Mouse (Mus musculus): Measurements from ENCODE around the gene Entpd5. TPM values are rescaled to one million over a fixed set of nuclear protein-coding genes. Genes with fewer than 3 reads are reported as not detected.

The Entpd5 gene
- polyA plus RNA-seq, 1 experiment from 2014 or later: 14.1 TPM

DNA sequence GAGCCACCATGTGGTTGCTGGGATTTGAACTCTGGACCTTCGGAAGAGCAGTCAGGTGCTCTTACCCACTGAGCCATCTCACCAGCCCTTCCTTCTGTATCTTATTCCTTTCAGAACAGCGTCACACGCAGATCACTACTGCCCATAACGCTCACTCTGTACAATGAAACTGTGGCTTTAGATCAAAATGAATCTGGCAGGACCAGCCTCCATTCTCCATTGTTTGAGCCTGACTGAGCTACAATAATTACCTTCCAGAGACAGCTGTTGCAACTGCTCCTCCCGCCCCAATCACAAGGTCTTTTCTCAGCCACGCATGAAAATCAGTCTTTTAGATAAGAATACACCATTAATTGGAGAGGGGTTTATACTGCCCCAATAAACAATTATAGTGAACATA is 4.3 kb downstream of the Entpd5 start:
- peaks cover 3% of the 10 kb centered on the region; the same call in 1 of the 2 replicates for H3K27me3 ChIP-seq (replicated peaks; ENCODE audit: control insufficient read depth, insufficient read depth, low read length)
- H3K4me2 ChIP-seq: no peak overlapping the region
- H3K4me3 ChIP-seq (ENCODE audit: low read depth, low read length): no peak overlapping the region
- peaks cover 13% of the 10 kb centered on the region for H3K4me1 ChIP-seq (replicated peaks; ENCODE audit: control insufficient read depth, insufficient read depth, low read length)
- H3K9ac ChIP-seq (ENCODE audit: low read depth, low read length): no peak overlapping the region
- no peaks in the 10 kb centered on the region for H3K9me3 ChIP-seq (ENCODE audit: control insufficient read depth, low read length)
- DNase-seq (ENCODE audit: low spot score) (no peak), ATAC-seq (replicated peaks; ENCODE audit: low FRiP score) (no peak)
- WGBS: 88% methylated on average over 6 of the region's 6 CpGs
- no peaks in the 10 kb centered on the region for H3K36me3 ChIP-seq (ENCODE audit: control insufficient read depth, insufficient read depth, low read length)
- H3K27ac ChIP-seq (ENCODE audit: low read depth, low read length): no peak overlapping the region

DNA sequence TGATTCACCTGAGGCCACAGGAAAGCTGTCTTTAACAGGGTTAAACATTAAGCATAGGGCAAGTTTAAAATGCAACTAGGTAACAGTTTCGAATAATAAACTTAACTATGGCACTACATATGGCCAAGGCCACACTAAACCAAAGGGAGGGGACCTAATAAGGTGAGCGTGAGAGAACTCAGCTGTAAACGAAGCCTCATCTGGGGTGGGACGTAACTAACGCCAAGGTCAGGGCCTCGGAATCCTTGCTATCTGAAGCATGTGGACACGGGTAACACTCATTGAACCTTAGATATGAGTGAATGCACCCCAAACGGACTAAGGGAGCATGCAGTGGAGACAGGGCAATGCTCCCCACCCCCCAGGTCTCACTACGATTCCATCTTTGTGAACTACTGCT is 5.9 kb downstream of the Entpd5 start:
- H3K9ac ChIP-seq (ENCODE audit: low read depth, low read length): no peak overlapping the region
- H3K4me3 ChIP-seq (ENCODE audit: low read depth, low read length): no peak overlapping the region
- H3K9me3 ChIP-seq (ENCODE audit: control insufficient read depth, low read length): no peaks in the 10 kb centered on the region
- H3K4me1 ChIP-seq (replicated peaks; ENCODE audit: control insufficient read depth, insufficient read depth, low read length): peaks cover 12% of the 10 kb centered on the region
- no peak overlapping the region for H3K4me2 ChIP-seq
- ATAC-seq (replicated peaks; ENCODE audit: low FRiP score) (no peak), DNase-seq (ENCODE audit: low spot score) (no peak)
- H3K36me3 ChIP-seq (ENCODE audit: control insufficient read depth, insufficient read depth, low read length): no peaks in the 10 kb centered on the region
- no peak overlapping the region for H3K27ac ChIP-seq (ENCODE audit: low read depth, low read length)
- no peaks in the 10 kb centered on the region for H3K27me3 ChIP-seq (replicated peaks; ENCODE audit: control insufficient read depth, insufficient read depth, low read length)
- WGBS: 62% methylated on average over 9 of the region's 9 CpGs

DNA sequence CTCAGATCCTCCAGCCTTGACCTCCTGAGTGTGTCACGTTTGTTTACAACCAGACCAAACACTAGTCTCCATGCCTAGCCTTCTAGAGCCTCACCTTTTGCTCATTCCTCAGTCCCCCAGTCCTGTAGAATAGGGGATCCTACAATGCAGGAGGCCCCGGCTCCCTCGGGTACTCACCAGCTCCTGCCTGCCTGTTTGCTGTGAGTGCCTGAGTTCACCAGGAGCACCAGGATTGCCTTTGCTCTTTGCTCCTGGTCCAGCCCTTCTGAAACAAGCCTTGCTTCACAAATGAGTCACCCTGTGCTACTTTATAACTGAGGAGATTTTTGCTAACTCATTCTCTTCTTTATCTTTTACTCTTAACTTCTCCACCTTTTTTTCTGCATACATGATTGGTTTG is 8.2 kb downstream of the Entpd5 start:
- Histone ChIP-seq H3K9me3 (ENCODE audit: control insufficient read depth, low read length) (no peaks in the 10 kb centered on the region), H3K4me3 (ENCODE audit: low read depth, low read length) (no peak overlapping the region), H3K27me3 (replicated peaks; ENCODE audit: control insufficient read depth, insufficient read depth, low read length) (no peaks in the 10 kb centered on the region), H3K36me3 (ENCODE audit: control insufficient read depth, insufficient read depth, low read length) (no peaks in the 10 kb centered on the region), H3K9ac (ENCODE audit: low read depth, low read length) (no peak overlapping the region), H3K4me1 (replicated peaks; ENCODE audit: control insufficient read depth, insufficient read depth, low read length) (peaks cover 9% of the 10 kb centered on the region; the same call in 1 of the 2 replicates), H3K27ac (ENCODE audit: low read depth, low read length) (peak overlapping the region; percentile 59; the same call in 1 of the 2 replicates), H3K4me2 (peak overlapping the region; percentile 8; the same call in 1 of the 2 replicates)
- 71% methylated on average over 3 of the region's 3 CpGs for WGBS
- ATAC-seq (replicated peaks; ENCODE audit: low FRiP score) (no peak), DNase-seq (ENCODE audit: low spot score) (no peak)

DNA sequence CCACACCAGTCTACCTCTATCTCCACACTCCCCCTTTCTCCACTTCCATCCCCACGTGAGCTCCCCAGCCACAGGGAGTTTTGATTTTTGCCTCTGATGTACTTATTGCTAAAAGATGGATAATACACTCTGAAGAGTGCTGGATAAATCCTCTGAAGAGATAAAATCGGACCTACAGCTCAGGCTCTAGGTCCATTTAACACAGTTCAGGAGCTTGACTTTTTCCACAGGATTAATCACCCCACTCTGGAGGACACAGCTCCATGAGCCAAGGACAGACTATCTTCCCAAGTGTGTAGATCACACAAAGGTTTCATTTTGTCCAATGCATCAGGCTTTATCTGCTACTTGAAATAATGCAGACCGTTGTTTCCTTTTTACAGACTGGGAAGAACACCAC is 8.8 kb downstream of the Entpd5 start:
- no peak overlapping the region for H3K9ac ChIP-seq (ENCODE audit: low read depth, low read length)
- no peaks in the 10 kb centered on the region for H3K9me3 ChIP-seq (ENCODE audit: control insufficient read depth, low read length)
- no peaks in the 10 kb centered on the region for H3K27me3 ChIP-seq (replicated peaks; ENCODE audit: control insufficient read depth, insufficient read depth, low read length)
- peak overlapping the region; percentile 8; the same call in 1 of the 2 replicates for H3K4me2 ChIP-seq
- WGBS: 77% methylated on average over 3 of the region's 3 CpGs
- peaks cover 9% of the 10 kb centered on the region; the same call in 1 of the 2 replicates for H3K4me1 ChIP-seq (replicated peaks; ENCODE audit: control insufficient read depth, insufficient read depth, low read length)
- peak overlapping the region; percentile 59; the same call in 1 of the 2 replicates for H3K27ac ChIP-seq (ENCODE audit: low read depth, low read length)
- DNase-seq (ENCODE audit: low spot score) (no peak), ATAC-seq (replicated peaks; ENCODE audit: low FRiP score) (no peak)
- H3K4me3 ChIP-seq (ENCODE audit: low read depth, low read length): no peak overlapping the region
- no peaks in the 10 kb centered on the region for H3K36me3 ChIP-seq (ENCODE audit: control insufficient read depth, insufficient read depth, low read length)

DNA sequence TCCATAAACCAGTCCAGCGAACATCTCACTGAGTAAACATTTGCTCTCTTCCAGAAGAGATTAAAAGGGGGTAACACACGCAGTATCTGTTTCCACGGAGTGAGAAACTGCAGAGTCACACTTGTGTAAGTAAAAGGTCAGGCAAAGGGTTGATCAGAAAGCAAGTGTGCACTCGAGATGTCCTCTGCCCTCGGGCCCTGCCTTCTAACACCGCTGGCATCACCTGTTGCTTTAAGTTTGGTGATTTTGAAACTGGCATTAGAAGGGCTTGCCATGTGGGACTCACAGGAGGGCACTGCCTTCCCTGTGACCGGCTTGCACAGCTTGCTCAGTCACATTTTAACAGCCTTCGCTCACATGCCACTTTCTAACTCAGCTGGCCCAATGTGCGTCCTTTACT is 9.2 kb downstream of the Entpd5 start:
- Histone ChIP-seq H3K27me3 (replicated peaks; ENCODE audit: control insufficient read depth, insufficient read depth, low read length) (no peaks in the 10 kb centered on the region), H3K4me3 (ENCODE audit: low read depth, low read length) (no peak overlapping the region), H3K27ac (ENCODE audit: low read depth, low read length) (peak overlapping the region; percentile 59; the same call in 1 of the 2 replicates), H3K4me1 (replicated peaks; ENCODE audit: control insufficient read depth, insufficient read depth, low read length) (peaks cover 9% of the 10 kb centered on the region; the same call in 1 of the 2 replicates), H3K9me3 (ENCODE audit: control insufficient read depth, low read length) (no peaks in the 10 kb centered on the region), H3K36me3 (ENCODE audit: control insufficient read depth, insufficient read depth, low read length) (no peaks in the 10 kb centered on the region), H3K9ac (ENCODE audit: low read depth, low read length) (no peak overlapping the region), H3K4me2 (no peak overlapping the region)
- no peak for DNase-seq (ENCODE audit: low spot score)
- WGBS: 66% methylated on average over 9 of the region's 9 CpGs
- ATAC-seq (replicated peaks; ENCODE audit: low FRiP score): no peak

DNA sequence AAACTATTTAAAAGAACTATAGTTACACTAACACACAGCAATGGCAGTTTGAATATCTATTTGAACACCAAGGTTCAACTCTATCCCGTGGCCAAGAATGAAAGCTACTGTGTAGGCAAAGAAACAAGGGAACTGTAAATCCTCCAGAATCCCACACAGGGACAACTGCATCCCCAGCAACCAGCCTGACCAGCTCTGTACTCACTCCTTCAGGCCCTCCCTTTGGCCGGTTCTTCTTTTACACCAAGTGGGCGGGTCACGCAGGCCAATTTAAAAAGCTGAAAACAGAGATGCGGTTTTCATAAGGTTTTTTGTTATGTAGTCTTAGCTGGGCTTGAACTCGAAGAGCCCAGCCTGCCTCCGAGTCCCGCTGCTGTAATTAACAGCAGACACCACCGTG is 9.7 kb downstream of the Entpd5 start:
- H3K4me3 ChIP-seq (ENCODE audit: low read depth, low read length): no peak overlapping the region

DNA sequence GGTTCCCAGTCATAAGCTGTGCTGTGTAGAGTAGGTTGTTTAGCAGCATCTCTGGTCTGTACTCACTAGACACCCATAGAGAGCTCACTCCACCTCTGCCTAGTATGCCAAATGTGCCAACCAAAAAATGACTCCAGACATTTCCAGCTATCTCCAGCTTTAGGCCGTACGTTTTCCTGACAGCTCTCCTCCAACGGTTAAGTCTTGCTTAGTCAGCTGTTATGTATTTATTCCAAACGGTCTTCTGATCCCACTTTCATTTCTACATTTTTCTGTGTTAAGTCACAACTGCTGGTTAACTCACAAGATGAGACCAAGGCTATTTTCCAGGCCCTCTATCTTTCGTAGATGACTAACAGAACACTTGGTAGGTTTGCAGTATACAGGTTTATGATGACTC is 10.2 kb downstream of the Entpd5 start:
- DNase-seq (ENCODE audit: low spot score) (no peak), ATAC-seq (replicated peaks; ENCODE audit: low FRiP score) (no peak)
- Histone ChIP-seq H3K9ac (ENCODE audit: low read depth, low read length) (no peak overlapping the region), H3K4me1 (replicated peaks; ENCODE audit: control insufficient read depth, insufficient read depth, low read length) (peaks cover 9% of the 10 kb centered on the region; the same call in 1 of the 2 replicates), H3K9me3 (ENCODE audit: control insufficient read depth, low read length) (no peaks in the 10 kb centered on the region), H3K27me3 (replicated peaks; ENCODE audit: control insufficient read depth, insufficient read depth, low read length) (no peaks in the 10 kb centered on the region), H3K4me2 (no peak overlapping the region), H3K36me3 (ENCODE audit: control insufficient read depth, insufficient read depth, low read length) (no peaks in the 10 kb centered on the region), H3K4me3 (ENCODE audit: low read depth, low read length) (no peak overlapping the region), H3K27ac (ENCODE audit: low read depth, low read length) (no peak overlapping the region)
- 77% methylated on average over 5 of the region's 5 CpGs for WGBS

More for the DNA sequence above, 9.7 kb downstream of the Entpd5 start:
- no peaks in the 10 kb centered on the region for H3K27me3 ChIP-seq (replicated peaks; ENCODE audit: control insufficient read depth, insufficient read depth, low read length)
- peaks cover 9% of the 10 kb centered on the region; the same call in 1 of the 2 replicates for H3K4me1 ChIP-seq (replicated peaks; ENCODE audit: control insufficient read depth, insufficient read depth, low read length)
- DNase-seq (ENCODE audit: low spot score) (no peak), ATAC-seq (replicated peaks; ENCODE audit: low FRiP score) (no peak)
- H3K27ac ChIP-seq (ENCODE audit: low read depth, low read length): 0 out of 2 replicates have a peak overlapping the region, but pooled peaks have one; percentile 59
- H3K9ac ChIP-seq (ENCODE audit: low read depth, low read length): no peak overlapping the region
- WGBS: 85% methylated on average over 9 of the region's 9 CpGs
- no peak overlapping the region for H3K4me2 ChIP-seq
- H3K36me3 ChIP-seq (ENCODE audit: control insufficient read depth, insufficient read depth, low read length): no peaks in the 10 kb centered on the region
- no peaks in the 10 kb centered on the region for H3K9me3 ChIP-seq (ENCODE audit: control insufficient read depth, low read length)

DNA sequence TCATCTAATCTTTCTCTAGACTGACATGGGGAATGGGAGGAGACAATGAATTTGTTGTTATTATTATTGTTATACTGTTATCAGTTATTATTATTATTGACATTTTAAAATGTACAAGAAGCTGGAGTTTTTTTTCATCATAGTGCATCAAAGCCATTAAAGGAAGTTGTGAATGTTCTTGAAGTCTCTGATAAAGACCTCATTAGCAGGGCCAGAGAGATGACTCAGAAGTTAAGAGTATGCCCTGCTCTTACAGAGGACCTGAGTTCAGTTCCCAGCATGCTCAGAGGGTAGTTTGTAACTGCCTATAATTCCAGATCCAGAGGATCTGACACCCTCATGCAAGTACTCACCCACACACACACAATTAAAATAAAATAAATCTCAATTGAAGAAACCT is 11.1 kb downstream of the Entpd5 start:
- H3K9me3 ChIP-seq (ENCODE audit: control insufficient read depth, low read length): no peaks in the 10 kb centered on the region
- H3K4me2 ChIP-seq: no peak overlapping the region
- ATAC-seq (replicated peaks; ENCODE audit: low FRiP score) (no peak), DNase-seq (ENCODE audit: low spot score) (no peak)
- no peak overlapping the region for H3K9ac ChIP-seq (ENCODE audit: low read depth, low read length)
- H3K4me3 ChIP-seq (ENCODE audit: low read depth, low read length): no peak overlapping the region
- no peaks in the 10 kb centered on the region for H3K27me3 ChIP-seq (replicated peaks; ENCODE audit: control insufficient read depth, insufficient read depth, low read length)
- no peak overlapping the region for H3K27ac ChIP-seq (ENCODE audit: low read depth, low read length)
- peaks cover 9% of the 10 kb centered on the region; the same call in 1 of the 2 replicates for H3K4me1 ChIP-seq (replicated peaks; ENCODE audit: control insufficient read depth, insufficient read depth, low read length)
- H3K36me3 ChIP-seq (ENCODE audit: control insufficient read depth, insufficient read depth, low read length): no peaks in the 10 kb centered on the region

DNA sequence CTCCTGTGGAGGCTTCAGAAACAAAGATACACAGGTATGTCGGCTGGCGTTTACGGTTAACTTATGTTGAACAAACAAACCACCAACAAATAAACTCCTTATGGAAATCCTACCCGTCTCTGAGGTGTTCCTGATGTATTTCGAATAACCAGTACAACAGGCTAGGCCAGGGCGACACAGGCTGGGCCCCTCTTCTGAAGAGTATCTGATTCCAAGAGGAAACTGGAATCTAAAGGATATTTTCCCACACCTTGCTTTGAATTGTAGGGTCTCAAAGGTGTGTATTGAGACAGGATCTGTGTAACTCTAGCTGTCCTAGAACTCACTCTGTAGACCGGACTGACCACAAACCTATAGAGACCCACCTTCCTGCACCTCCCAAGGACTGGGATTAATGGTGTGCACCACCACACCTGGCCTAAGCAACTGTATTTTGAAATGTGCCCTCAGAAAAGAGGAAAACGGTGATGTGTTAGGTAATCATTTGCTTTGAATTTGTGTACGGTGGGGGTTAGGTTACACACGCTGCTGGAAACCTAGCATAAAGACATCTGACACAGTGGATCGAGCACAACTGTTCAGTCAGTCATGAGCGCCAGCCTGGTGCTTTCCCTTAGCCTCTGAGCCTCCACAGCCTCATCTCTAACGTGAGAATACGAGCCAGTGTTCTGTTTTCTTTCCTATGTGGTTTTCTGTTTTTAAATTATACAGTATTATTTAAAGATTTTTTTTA is 11.7 kb downstream of the Entpd5 start:
- no peak overlapping the region for H3K27ac ChIP-seq (ENCODE audit: low read depth, low read length)
- H3K9me3 ChIP-seq (ENCODE audit: control insufficient read depth, low read length): no peaks in the 10 kb centered on the region
- no peak overlapping the region for H3K4me2 ChIP-seq
- H3K36me3 ChIP-seq (ENCODE audit: control insufficient read depth, insufficient read depth, low read length): no peaks in the 10 kb centered on the region
- no peak overlapping the region for H3K9ac ChIP-seq (ENCODE audit: low read depth, low read length)
- ATAC-seq (replicated peaks; ENCODE audit: low FRiP score): no peak
- no peaks in the 10 kb centered on the region for H3K27me3 ChIP-seq (replicated peaks; ENCODE audit: control insufficient read depth, insufficient read depth, low read length)
- H3K4me1 ChIP-seq (replicated peaks; ENCODE audit: control insufficient read depth, insufficient read depth, low read length): peaks cover 9% of the 10 kb centered on the region; the same call in 1 of the 2 replicates
- H3K4me3 ChIP-seq (ENCODE audit: low read depth, low read length): no peak overlapping the region
- 84% methylated on average over 14 of the region's 14 CpGs for WGBS
- no peak for DNase-seq (ENCODE audit: low spot score)

Data from liver, embryonic 11.5 days (tissue).